Mouse (Mus musculus) olfactory bulb, adult 2 months (tissue): ENCODE results near the gene Arcn1.

Source experiments
- CTCF ChIP-seq: fragments of 200-500 bp; IDR thresholded peaks from 2 replicates; pipeline ENCODE4 v1.5.1; 2012; ENCODE audit warnings: low read depth, mild to moderate bottlenecking, low read length, moderate library complexity; ENCODE audit not compliant: insufficient read depth
- POLR2A ChIP-seq: fragments of 200-500 bp; IDR thresholded peaks from 2 replicates; pipeline ENCODE4 v1.6.1; 2012; ENCODE audit warnings: mild to moderate bottlenecking, low read depth, low read length, moderate library complexity; ENCODE audit not compliant: insufficient read depth

- TF ChIP-seq POLR2A (no peak), CTCF (no peak)
Measured at GRCm38 (mm10) chr9:44799958-44800324, 32.3 kb upstream of the Arcn1 start.
